Mouse (Mus musculus) forebrain, embryonic 10.5 days (tissue): ENCODE measurements at regions not wholly inside any gene's neighbourhood (a gene's known extent, or its start where the extent isn't known, plus 50 kb on each side); places are given as distances from the start of the nearest gene placed in this dataset.

Experiments
- DNase-seq: peaks from one replicate; pipeline ENCODE4 v3.0.0-alpha.2; 2017; ENCODE audit warnings: low spot score; ENCODE audit errors: extremely low spot score
- H3K27ac ChIP-seq: fragments of 300-500 bp; sonication (generic); 2 replicates; pipeline ENCODE4 v1.5.1; 2016; ENCODE audit warnings: mild to moderate bottlenecking
- H3K27me3 ChIP-seq: fragments of 300-500 bp; sonication (generic); 2 replicates; pipeline ENCODE4 v1.6.1; 2016; ENCODE audit warnings: mild to moderate bottlenecking; ENCODE audit not compliant: poor library complexity, severe bottlenecking
- H3K36me3 ChIP-seq: fragments of 300-500 bp; sonication (generic); replicated peaks from 2 replicates; pipeline ENCODE4 v1.6.1; 2016; ENCODE audit warnings: mild to moderate bottlenecking, moderate library complexity
- H3K4me1 ChIP-seq: fragments of 300-500 bp; sonication (generic); 2 replicates; pipeline ENCODE4 v1.6.1; 2016
- H3K4me3 ChIP-seq: fragments of 300-500 bp; sonication (generic); 2 replicates; pipeline ENCODE4 v1.5.1; 2016; ENCODE audit warnings: mild to moderate bottlenecking, moderate library complexity
- H3K9me3 ChIP-seq: fragments of 300-500 bp; sonication (generic); 2 replicates; pipeline ENCODE4 v1.6.1; 2016; ENCODE audit warnings: mild to moderate bottlenecking, moderate library complexity
- WGBS: fragments of 180-500 bp; shearing (Covaris S2); methylation state at CpG from one replicate; pipeline ENCODE4 v1.1.7; 2016; 5-methylcytosine and 5-hydroxymethylcytosine counted together

DNA sequence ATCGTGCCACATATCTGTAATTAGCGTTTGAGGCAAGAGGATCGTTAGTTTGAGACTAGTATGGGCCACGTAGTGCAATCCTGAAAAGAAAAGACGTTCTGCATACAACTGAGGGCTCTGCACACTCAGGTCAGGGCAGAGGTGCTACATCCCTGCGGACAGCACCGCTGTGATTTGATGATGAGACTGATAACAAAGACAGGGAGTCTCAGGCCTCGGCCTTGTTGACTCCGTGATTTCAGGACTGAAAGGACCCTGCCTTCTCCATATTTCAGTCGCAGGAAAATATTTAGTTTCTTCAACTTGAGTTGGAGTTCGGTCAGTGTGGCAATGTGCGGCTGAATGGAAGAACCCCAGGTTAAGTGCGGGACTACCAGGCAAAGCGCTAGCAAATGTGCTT lies 210.1 kb downstream of the Etnk1 start:
- DNase-seq, result no peak
- Histone ChIP-seq H3K4me3 (no peak overlapping the region), H3K9me3 (no peaks in the 10 kb centered on the region), H3K36me3 (no peaks in the 10 kb centered on the region), H3K4me1 (peaks cover 26% of the 10 kb centered on the region), H3K27ac (no peak overlapping the region), H3K27me3 (no peaks in the 10 kb centered on the region)
- WGBS, result 90% methylated on average over 14 of the region's 14 CpGs

GRCm38 (mm10) chr6:143378126-143378525 lies 211.1 kb downstream of the Etnk1 start:
- Histone ChIP-seq H3K36me3 (no peaks in the 10 kb centered on the region), H3K27me3 (no peaks in the 10 kb centered on the region), H3K4me3 (no peak overlapping the region), H3K9me3 (no peaks in the 10 kb centered on the region), H3K27ac (no peak overlapping the region), H3K4me1 (peaks cover 16% of the 10 kb centered on the region)
- 95% methylated on average over 9 of the region's 9 CpGs for WGBS
- no peak for DNase-seq

- H3K4me1 ChIP-seq, result peaks cover 6% of the 10 kb centered on the region; the same call in 1 of the 2 replicates
- WGBS, result 97% methylated on average over 3 of the region's 3 CpGs
- H3K4me3 ChIP-seq, result no peak overlapping the region
- no peak for DNase-seq
- no peak overlapping the region for H3K27ac ChIP-seq
- no peaks in the 10 kb centered on the region for H3K9me3 ChIP-seq
- no peaks in the 10 kb centered on the region for H3K27me3 ChIP-seq
- H3K36me3 ChIP-seq, result no peaks in the 10 kb centered on the region
These were observed 213.5 kb downstream of the Etnk1 start for GRCm38 (mm10) chr6:143380490-143380889.

DNA sequence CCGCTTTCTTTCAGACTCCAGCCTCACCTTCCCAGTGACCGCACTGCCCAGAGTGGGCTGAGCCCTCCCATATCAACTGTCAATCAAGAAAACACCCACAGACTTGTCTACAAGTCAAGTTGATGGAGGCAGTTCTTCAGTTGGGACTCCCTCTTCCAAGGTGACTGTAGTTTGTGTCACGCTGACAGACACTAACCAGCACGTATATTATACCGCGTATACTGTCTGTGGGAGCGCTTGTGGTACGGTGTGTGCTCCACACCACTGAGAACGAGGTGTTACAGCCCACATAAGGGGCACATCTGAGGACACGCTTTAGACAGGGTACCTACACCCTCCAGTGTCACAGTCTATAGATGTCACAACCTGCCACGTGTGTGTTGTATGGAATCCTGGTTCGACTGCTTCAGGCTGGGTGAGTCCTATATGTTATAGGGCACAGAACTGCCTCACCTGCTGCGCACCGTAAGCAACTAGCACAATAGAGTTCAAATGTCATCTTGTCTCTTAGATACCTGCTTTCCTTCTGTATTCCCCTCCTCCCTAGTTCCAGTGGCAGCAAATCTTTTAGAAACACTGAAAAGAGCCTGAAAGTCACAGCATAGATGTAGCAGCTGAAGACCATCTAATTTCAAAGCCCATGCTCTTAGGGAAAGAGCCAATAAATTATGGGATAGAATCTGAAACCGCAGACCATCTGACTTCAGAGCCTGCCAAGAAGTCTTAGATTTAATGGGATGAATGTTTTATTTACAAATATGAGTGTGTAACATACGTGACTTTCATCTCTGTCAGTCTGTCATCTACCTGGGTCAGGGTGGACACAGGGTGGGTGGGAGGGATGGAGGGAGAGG lies 219.8 kb downstream of the Etnk1 start:
- 95% methylated on average over 16 of the region's 16 CpGs for WGBS

GRCm38 (mm10) chr6:143393543-143394207 lies 226.7 kb downstream of the Etnk1 start:
- Histone ChIP-seq H3K36me3 (no peaks in the 10 kb centered on the region), H3K4me1 (peaks cover 5% of the 10 kb centered on the region), H3K27ac (no peak overlapping the region), H3K4me3 (no peak overlapping the region), H3K9me3 (no peaks in the 10 kb centered on the region), H3K27me3 (no peaks in the 10 kb centered on the region)
- WGBS, result 84% methylated on average over 10 of the region's 10 CpGs
- DNase-seq, result no peak

More for the DNA sequence above, 219.8 kb downstream of the Etnk1 start:
- Histone ChIP-seq H3K27me3 (no peaks in the 10 kb centered on the region), H3K4me1 (no peaks in the 10 kb centered on the region), H3K27ac (no peak overlapping the region), H3K36me3 (no peaks in the 10 kb centered on the region), H3K9me3 (no peaks in the 10 kb centered on the region), H3K4me3 (no peak overlapping the region)
- DNase-seq, result no peak

- Histone ChIP-seq H3K9me3 (no peaks in the 10 kb centered on the region), H3K36me3 (no peaks in the 10 kb centered on the region), H3K27me3 (no peaks in the 10 kb centered on the region), H3K4me3 (no peak overlapping the region), H3K27ac (no peak overlapping the region), H3K4me1 (peaks cover 5% of the 10 kb centered on the region)
- DNase-seq, result no peak
- WGBS, result 95% methylated on average over 15 of the region's 15 CpGs
These were observed 227.4 kb downstream of the Etnk1 start for GRCm38 (mm10) chr6:143394377-143394776.

DNA sequence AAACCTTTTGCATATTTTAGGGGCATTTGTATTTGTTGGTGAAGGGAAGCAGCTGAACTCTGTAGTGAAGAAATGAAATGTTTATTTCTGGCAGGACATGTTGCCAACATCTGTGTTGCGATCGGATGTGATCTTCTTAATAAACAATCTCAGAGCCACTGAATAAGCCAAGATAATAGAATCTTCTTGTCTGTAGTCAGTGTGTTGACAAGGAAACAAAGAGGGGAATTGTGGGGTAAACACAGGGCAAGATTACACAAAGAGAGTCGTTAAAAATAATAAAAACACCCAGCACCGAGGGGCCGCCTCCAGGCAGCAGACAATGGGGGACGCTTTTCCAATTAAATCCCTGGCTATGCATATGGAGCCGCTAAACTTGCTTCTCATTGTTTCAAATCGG lies 234.4 kb downstream of the Etnk1 start:
- Histone ChIP-seq H3K4me1 (peaks cover 23% of the 10 kb centered on the region), H3K36me3 (no peaks in the 10 kb centered on the region), H3K27me3 (peaks cover 9% of the 10 kb centered on the region), H3K27ac (no peak overlapping the region), H3K9me3 (no peaks in the 10 kb centered on the region), H3K4me3 (no peak overlapping the region)
- DNase-seq, result no peak
- WGBS, result 25% methylated on average over 8 of the region's 8 CpGs

DNA sequence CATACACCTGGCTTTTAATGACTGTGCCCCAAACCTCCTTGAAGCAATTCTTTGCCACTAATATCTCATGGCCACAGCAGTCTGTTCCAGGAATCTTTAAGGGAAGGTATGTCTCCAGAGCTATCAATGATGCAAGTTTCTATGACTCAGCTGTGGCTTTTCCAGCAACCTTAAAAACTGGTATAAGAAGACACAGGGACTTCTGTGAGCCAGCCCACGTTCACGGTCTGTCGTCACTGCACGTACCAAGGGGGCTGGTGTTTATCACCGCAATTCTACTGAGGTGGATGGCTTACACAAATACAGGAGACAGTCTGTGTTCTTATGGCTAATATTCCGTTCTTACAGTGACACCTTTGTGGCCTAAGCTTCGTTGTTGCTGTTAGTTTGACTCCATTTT lies 234.9 kb downstream of the Etnk1 start:
- H3K9me3 ChIP-seq, result no peaks in the 10 kb centered on the region
- peaks cover 28% of the 10 kb centered on the region for H3K4me1 ChIP-seq
- H3K36me3 ChIP-seq, result no peaks in the 10 kb centered on the region
- peaks cover 9% of the 10 kb centered on the region for H3K27me3 ChIP-seq
- no peak for DNase-seq
- H3K4me3 ChIP-seq, result no peak overlapping the region
- no peak overlapping the region for H3K27ac ChIP-seq
- 90% methylated on average over 7 of the region's 7 CpGs for WGBS

DNA sequence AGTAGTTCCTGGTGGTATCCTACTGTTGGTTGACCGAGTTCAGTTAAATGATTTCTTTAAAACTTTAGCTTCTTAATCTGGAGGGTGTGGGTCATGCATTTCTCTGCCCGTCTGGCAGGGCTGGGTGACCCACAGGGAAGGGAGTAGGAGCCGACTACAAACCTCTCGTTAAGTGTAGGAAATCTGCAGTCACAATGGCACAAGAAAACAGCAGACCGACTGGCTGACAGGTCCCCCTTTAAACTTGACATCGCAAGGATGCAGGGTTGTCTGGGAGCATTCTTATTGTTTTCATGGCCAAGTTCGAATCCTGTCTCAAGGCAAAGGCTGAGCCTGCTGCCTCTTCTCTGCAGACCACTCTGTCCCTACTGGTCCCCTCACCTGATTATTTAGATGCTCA lies 235.7 kb downstream of the Etnk1 start:
- Histone ChIP-seq H3K27me3 (peaks cover 9% of the 10 kb centered on the region), H3K4me3 (no peak overlapping the region), H3K27ac (no peak overlapping the region), H3K9me3 (no peaks in the 10 kb centered on the region), H3K36me3 (no peaks in the 10 kb centered on the region), H3K4me1 (peaks cover 34% of the 10 kb centered on the region)
- 79% methylated on average over 7 of the region's 7 CpGs for WGBS
- DNase-seq, result no peak

- Histone ChIP-seq H3K27ac (no peak overlapping the region), H3K36me3 (no peaks in the 10 kb centered on the region), H3K4me1 (peaks cover 34% of the 10 kb centered on the region), H3K27me3 (peaks cover 9% of the 10 kb centered on the region), H3K4me3 (no peak overlapping the region), H3K9me3 (no peaks in the 10 kb centered on the region)
- DNase-seq, result no peak
- 87% methylated on average over 4 of the region's 4 CpGs for WGBS
These were observed 237.5 kb downstream of the Etnk1 start for GRCm38 (mm10) chr6:143404521-143404920.

- DNase-seq, result no peak
- peaks cover 5% of the 10 kb centered on the region for H3K4me1 ChIP-seq
- 92% methylated on average over 5 of the region's 5 CpGs for WGBS
- no peak overlapping the region for H3K27ac ChIP-seq
- no peaks in the 10 kb centered on the region for H3K27me3 ChIP-seq
- peaks cover 1% of the 10 kb centered on the region; the same call in 1 of the 2 replicates for H3K9me3 ChIP-seq
- H3K36me3 ChIP-seq, result no peaks in the 10 kb centered on the region
- H3K4me3 ChIP-seq, result no peak overlapping the region
These were observed 245.0 kb downstream of the Etnk1 start for GRCm38 (mm10) chr6:143412056-143412455.

DNA sequence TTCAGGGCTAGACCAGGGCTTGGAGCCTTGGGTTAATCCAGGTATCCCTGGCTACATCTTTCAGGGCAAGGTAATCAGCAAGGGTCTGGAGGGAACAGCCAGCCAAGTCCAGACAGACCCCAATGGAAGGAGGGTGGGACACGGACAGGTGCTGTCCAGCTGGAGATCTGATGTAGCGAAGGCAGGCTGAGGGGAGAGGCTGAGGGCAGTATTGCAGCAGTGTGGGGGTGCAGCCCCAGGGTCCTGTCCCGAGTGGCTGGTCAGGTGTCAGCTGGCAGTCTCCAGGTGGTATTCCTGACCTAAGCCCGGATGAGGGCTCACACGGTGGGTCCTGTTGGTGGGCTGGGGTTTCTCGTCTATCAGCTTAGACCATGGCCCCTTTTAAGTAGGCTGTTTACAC lies 245.7 kb downstream of the Etnk1 start:
- Histone ChIP-seq H3K27me3 (no peaks in the 10 kb centered on the region), H3K4me1 (no peaks in the 10 kb centered on the region), H3K27ac (no peak overlapping the region), H3K4me3 (no peak overlapping the region), H3K36me3 (no peaks in the 10 kb centered on the region), H3K9me3 (peaks cover 3% of the 10 kb centered on the region; the same call in 1 of the 2 replicates)
- DNase-seq, result no peak
- 94% methylated on average over 6 of the region's 6 CpGs for WGBS
